Mouse (Mus musculus) intestine, embryonic 16.5 days (tissue): ENCODE measurements around the gene Tmem232. TPM values are rescaled to one million over a fixed set of nuclear protein-coding genes. Genes with fewer than 3 reads are reported as not detected.
"Not testable (repeated sequence)": the region's sequence is repeated elsewhere in the genome, so short reads cannot be mapped to it uniquely, and the experiment has no call there.

Experiments
- ATAC-seq: fragments of 200-750 bp; cut with Nextera tagmentation; 2 replicates; pipeline ENCODE4 v1.8.0; 2017; ENCODE audit warnings: moderate TSS enrichment, moderate library complexity
- H3K27ac ChIP-seq: fragments of 300-500 bp; sonication (generic); 2 replicates; pipeline ENCODE4 v1.5.1; 2014; ENCODE audit warnings: mild to moderate bottlenecking, low read length
- H3K27me3 ChIP-seq: fragments of 300-500 bp; sonication (generic); replicated peaks from 2 replicates; pipeline ENCODE4 v1.6.1; 2014; ENCODE audit warnings: low read length, control low read depth, mixed read lengths; ENCODE audit not compliant: control insufficient read depth, insufficient read depth
- H3K36me3 ChIP-seq: fragments of 300-500 bp; sonication (generic); 2 replicates; pipeline ENCODE4 v1.6.1; 2014; ENCODE audit warnings: low read length, control low read depth; ENCODE audit not compliant: control insufficient read depth, insufficient read depth
- H3K4me1 ChIP-seq: fragments of 300-500 bp; sonication (generic); 2 replicates; pipeline ENCODE4 v1.6.1; 2014; ENCODE audit warnings: low read length, control low read depth, mixed read lengths; ENCODE audit not compliant: control insufficient read depth, insufficient read depth
- H3K4me2 ChIP-seq: fragments of 300-500 bp; sonication (generic); 2 replicates; pipeline ENCODE4 v1.6.1; 2014; ENCODE audit warnings: low read depth, low read length, control low read depth
- H3K4me3 ChIP-seq: fragments of 300-500 bp; sonication (generic); 2 replicates; pipeline ENCODE4 v1.5.1; 2014; ENCODE audit warnings: mild to moderate bottlenecking, low read length
- H3K9ac ChIP-seq: fragments of 300-500 bp; sonication (generic); 2 replicates; pipeline ENCODE4 v1.6.1; 2014; ENCODE audit warnings: low read depth, low read length
- H3K9me3 ChIP-seq: fragments of 300-500 bp; sonication (generic); 2 replicates; pipeline ENCODE4 v1.6.1; 2016; ENCODE audit warnings: low read length, control low read depth; ENCODE audit not compliant: control insufficient read depth
- WGBS: fragments of 180-500 bp; shearing (Covaris S2); extraction: QIAGEN DNeasy Blood & Tissue Kit; methylation state at CpG from one replicate; pipeline ENCODE4 v1.1.7; 2014; 5-methylcytosine and 5-hydroxymethylcytosine counted together
- polyA plus RNA-seq: library from polyadenylated mRNA; unstranded; fragments of >200 nt; fragmentation: Nextera tagmentation; extraction: Ambion mirVana; gene quantifications from 2 replicates; pipeline ENCODE4 v1.2.1, GENCODE M21; 2015

Tmem232 gene
- polyA plus RNA-seq, 1 experiment from 2014 or later = not detected

DNA sequence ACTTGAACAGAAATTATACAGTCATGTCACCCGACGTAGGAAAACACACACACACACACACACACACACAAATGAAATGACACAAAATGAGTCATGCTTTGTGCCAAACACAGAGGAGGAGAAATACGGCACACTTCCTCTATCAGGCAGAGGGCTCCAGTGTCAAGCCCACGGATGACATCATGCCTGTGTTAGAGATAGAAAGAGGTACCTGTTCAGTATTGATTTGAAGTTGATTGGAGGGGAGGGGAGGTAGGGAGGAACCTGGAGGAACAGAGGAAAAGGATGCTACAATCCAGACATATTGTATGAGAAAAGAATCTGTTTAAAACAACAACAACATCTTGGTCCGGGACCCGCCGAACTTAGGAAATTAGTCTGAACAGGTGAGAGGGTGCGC is 209.8 kb downstream of the Tmem232 start:
- WGBS = 89% methylated on average over 8 of the region's 8 CpGs
- no peak overlapping the region for H3K9ac ChIP-seq
- no peak overlapping the region for H3K27ac ChIP-seq
- no peaks in the 10 kb centered on the region for H3K9me3 ChIP-seq
- ATAC-seq = no peak
- no peak overlapping the region for H3K4me2 ChIP-seq
- H3K36me3 ChIP-seq = no peaks in the 10 kb centered on the region
- no peaks in the 10 kb centered on the region for H3K4me1 ChIP-seq
- H3K4me3 ChIP-seq = no peak overlapping the region
- H3K27me3 ChIP-seq = no peaks in the 10 kb centered on the region

DNA sequence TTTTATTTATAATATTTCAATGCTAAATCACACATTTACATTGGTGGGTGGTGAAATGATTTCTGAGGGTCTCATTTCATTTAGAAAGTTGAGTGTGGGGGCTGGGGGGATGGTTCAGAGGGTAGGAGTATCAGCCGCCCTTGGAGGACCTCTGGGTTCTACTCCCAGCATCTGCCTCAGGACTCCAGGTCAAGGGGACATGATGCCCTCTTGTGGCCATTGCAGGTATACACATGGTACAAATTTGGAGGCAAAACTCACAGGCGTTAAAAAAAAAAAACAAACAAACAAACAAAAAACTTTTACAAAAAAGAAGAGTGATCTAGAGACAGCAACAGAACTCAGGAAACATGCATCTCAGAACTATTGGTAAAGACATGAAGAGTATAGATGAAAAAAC is 215.3 kb downstream of the Tmem232 start:
- ATAC-seq = no peak
- no peak overlapping the region for H3K4me2 ChIP-seq
- H3K9ac ChIP-seq = no peak overlapping the region
- no peak overlapping the region for H3K4me3 ChIP-seq
- no peaks in the 10 kb centered on the region for H3K4me1 ChIP-seq
- H3K27ac ChIP-seq = no peak overlapping the region
- H3K27me3 ChIP-seq = no peaks in the 10 kb centered on the region
- H3K9me3 ChIP-seq = no peaks in the 10 kb centered on the region
- 28% methylated on average over 2 of the region's 2 CpGs for WGBS
- no peaks in the 10 kb centered on the region for H3K36me3 ChIP-seq

DNA sequence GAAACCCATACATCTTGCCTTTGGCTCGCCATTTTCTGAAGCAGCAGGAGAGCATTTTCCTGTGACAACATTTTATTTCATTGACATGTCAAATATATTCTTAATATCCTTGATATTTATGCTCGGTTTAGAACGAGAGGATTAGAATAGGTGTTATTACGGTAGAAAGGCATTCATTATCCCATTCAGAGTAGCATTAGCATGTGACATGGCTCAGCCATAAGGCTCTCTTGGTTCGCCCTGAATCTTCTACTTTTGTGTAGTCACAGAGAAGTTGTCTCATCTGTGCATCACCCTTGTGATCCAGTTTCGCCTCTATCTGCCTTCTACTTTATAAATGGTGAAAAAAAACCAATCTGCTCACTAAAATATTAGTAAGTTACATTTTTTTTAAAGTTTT is 220.0 kb downstream of the Tmem232 start:
- H3K4me1 ChIP-seq = no peaks in the 10 kb centered on the region
- H3K4me2 ChIP-seq = no peak overlapping the region
- no peaks in the 10 kb centered on the region for H3K9me3 ChIP-seq
- WGBS = 82% methylated on average over 6 of the region's 6 CpGs
- no peak overlapping the region for H3K4me3 ChIP-seq
- no peaks in the 10 kb centered on the region for H3K27me3 ChIP-seq
- no peak overlapping the region for H3K27ac ChIP-seq
- H3K36me3 ChIP-seq = no peaks in the 10 kb centered on the region
- no peak for ATAC-seq
- H3K9ac ChIP-seq = no peak overlapping the region

DNA sequence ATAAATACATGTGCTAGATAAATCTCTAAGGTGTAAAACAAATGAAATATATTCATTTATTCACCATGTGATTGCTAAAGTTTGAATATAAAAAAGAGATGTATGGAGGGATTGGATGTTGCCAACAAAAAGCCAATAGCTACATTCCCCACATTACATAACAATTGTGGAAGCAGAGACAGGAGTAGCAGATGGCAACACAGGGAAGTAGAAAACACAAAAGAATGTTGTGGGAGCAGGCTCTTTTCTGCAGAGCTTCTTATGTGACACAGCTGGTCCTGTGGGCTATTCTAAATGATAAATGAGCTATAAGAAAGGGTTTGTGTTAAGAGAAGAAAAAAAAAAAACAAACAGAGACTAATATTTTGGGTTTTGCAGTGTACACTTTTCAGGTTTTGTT is 240.6 kb downstream of the Tmem232 start:
- Histone ChIP-seq H3K27me3 (no peaks in the 10 kb centered on the region), H3K27ac (no peak overlapping the region), H3K4me2 (no peak overlapping the region), H3K4me3 (no peak overlapping the region), H3K9me3 (no peaks in the 10 kb centered on the region), H3K4me1 (no peaks in the 10 kb centered on the region), H3K36me3 (no peaks in the 10 kb centered on the region), H3K9ac (no peak overlapping the region)
- ATAC-seq = no peak

DNA sequence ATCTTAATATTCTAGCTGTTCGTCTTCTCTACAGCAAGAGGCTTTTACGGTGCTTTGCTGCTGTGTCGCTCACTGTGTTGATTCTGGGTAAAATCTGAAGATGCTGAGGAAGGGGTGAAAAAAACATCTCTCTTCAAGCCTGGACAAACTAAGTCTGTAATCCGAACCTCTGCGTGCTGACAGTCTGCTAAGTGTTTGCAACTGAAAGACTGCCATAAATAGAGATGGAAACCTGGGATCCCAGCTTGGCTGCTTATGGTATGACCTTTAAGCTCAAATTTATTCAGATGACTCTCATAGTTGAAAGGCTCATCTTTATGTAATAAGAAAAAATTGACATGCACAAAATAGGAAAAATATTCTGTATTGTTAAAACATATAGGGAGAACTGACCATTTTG is 242.8 kb downstream of the Tmem232 start:
- no peaks in the 10 kb centered on the region for H3K27me3 ChIP-seq
- H3K4me1 ChIP-seq = no peaks in the 10 kb centered on the region
- no peak overlapping the region for H3K9ac ChIP-seq
- no peak overlapping the region for H3K4me3 ChIP-seq
- WGBS = 67% methylated on average over 5 of the region's 5 CpGs
- no peaks in the 10 kb centered on the region for H3K36me3 ChIP-seq
- H3K4me2 ChIP-seq = no peak overlapping the region
- H3K9me3 ChIP-seq = no peaks in the 10 kb centered on the region
- no peak overlapping the region for H3K27ac ChIP-seq
- ATAC-seq = no peak

DNA sequence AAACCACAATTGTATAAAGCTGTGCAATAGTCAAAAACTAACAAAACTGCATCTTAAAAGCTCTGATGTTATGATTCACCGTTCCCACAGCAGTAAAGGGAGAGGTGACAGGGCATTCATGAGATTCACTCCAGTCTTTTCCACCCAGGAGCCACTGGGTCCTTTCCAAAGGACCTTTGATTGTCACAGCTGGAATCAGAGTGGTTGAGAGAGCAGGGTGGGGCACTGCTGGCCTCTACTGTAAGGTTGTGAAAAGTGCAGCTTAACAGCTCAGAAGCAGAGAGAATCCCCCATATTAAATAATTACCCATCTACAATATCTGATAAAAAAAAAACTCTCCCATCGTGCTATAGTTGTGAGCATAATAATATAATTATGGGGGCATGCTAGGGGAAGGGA is 288.4 kb downstream of the Tmem232 start:
- Histone ChIP-seq H3K4me1 (no peaks in the 10 kb centered on the region), H3K27ac (no peak overlapping the region), H3K9ac (no peak overlapping the region), H3K4me3 (no peak overlapping the region), H3K27me3 (no peaks in the 10 kb centered on the region), H3K36me3 (no peaks in the 10 kb centered on the region), H3K4me2 (no peak overlapping the region), H3K9me3 (no peaks in the 10 kb centered on the region)
- no peak for ATAC-seq
- WGBS = 63% methylated on average over 2 of the region's 2 CpGs

DNA sequence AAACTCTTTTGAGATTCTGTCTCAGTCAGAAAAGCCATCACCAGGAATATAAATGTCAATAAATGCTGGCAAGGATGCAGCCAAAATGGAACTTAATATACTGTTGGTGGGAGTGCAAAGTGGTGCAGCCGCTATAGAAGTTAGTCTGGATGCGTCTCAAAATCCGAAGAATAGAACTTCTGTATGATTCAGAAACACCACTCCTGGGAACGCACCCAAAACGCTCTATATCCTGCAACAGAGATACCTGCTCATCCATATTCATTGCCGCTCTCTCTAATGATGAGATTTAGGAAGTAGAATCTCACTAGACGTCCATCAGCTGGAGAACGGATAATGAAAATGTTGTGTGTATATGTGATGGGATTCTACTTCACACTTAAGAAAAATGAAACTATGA is 290.3 kb downstream of the Tmem232 start:
- H3K27ac ChIP-seq = no peak overlapping the region
- 90% methylated on average over 8 of the region's 8 CpGs for WGBS
- ATAC-seq = no peak

DNA sequence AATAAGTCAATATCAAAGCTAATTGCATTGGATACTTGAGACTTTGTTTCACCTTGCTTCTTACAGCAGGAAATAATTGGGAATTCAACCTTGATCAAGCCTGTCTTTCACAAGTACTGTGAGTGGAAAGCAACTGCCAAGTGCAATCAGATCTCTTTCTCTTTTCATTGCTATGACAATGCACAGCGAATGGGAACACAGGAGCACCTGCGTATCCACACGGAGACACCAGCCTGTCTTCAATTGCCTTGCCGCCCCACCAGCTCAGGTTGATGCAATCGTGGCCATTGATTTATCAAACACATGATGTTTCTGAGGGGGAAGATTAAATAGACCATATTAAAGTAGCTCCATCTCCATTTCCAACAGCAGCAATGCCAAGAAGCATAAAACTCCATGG is 296.9 kb downstream of the Tmem232 start:
- no peaks in the 10 kb centered on the region for H3K4me1 ChIP-seq
- WGBS = 89% methylated on average over 5 of the region's 5 CpGs
- H3K4me2 ChIP-seq = no peak overlapping the region
- H3K9ac ChIP-seq = no peak overlapping the region
- H3K27me3 ChIP-seq = no peaks in the 10 kb centered on the region
- H3K36me3 ChIP-seq = no peaks in the 10 kb centered on the region
- no peak overlapping the region for H3K4me3 ChIP-seq
- ATAC-seq = no peak
- H3K27ac ChIP-seq = no peak overlapping the region
- H3K9me3 ChIP-seq = no peaks in the 10 kb centered on the region

More for the DNA sequence above, 290.3 kb downstream of the Tmem232 start:
- Histone ChIP-seq H3K4me1 (no peaks in the 10 kb centered on the region), H3K4me3 (no peak overlapping the region), H3K4me2 (no peak overlapping the region), H3K36me3 (no peaks in the 10 kb centered on the region), H3K27me3 (no peaks in the 10 kb centered on the region), H3K9ac (no peak overlapping the region), H3K9me3 (no peaks in the 10 kb centered on the region)

DNA sequence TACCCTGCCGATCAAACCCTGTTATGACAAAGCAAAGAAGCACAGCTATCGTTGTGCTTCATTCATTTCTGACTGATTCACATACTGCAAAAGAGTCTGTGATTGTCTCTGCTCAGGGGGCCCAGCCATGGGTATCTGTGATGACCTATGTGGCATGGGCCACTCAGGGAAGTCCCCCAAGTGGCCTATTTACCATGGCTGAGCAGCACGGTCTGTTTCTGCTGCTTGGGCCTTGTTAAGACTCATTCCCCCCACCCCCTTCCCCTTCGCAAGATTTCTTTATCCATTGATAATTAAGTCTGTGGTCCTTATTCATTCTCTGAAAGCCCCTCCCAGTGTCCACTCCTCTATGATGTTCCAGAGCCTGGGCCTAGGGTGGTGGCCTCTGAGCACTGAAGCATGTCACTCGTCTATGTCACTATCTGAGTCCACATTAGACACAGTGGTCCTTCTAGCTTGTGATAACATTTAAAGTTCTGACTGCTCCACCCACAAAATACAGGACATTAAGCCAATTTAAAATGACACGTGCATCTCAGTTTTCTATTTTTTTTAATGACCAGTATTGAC is 315.1 kb downstream of the Tmem232 start:
- no peaks in the 10 kb centered on the region for H3K4me1 ChIP-seq
- no peak overlapping the region for H3K27ac ChIP-seq
- H3K4me3 ChIP-seq = no peak overlapping the region
- WGBS = 74% methylated on average over 6 of the region's 6 CpGs
- no peaks in the 10 kb centered on the region for H3K27me3 ChIP-seq
- H3K9ac ChIP-seq = no peak overlapping the region
- H3K36me3 ChIP-seq = no peaks in the 10 kb centered on the region
- H3K4me2 ChIP-seq = no peak overlapping the region
- no peaks in the 10 kb centered on the region for H3K9me3 ChIP-seq
- no peak for ATAC-seq

DNA sequence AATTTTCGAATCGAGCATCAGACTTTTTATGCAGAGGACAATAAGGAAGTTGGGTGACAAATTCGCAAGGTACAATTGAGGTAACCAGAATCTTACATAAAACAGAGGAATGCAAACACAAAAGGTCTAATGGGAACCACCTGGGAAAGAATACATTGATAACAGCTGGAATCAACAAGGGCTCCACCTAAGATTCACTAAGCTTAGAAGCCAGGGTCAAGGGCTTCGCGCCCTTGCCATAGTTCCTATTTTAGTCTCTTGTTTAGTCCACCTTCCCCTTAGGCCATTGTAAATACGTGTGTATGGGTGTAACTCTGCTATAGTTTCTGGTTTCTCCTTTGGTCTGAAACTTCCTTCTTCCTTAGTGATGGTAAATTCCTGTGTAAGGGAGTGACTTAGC is 318.9 kb downstream of the Tmem232 start:
- H3K4me3 ChIP-seq, ATAC-seq, H3K4me1 ChIP-seq, H3K36me3 ChIP-seq, H3K27ac ChIP-seq, H3K9ac ChIP-seq, H3K4me2 ChIP-seq, H3K9me3 ChIP-seq, H3K27me3 ChIP-seq: not testable (repeated sequence)
- WGBS = 90% methylated on average over 6 of the region's 6 CpGs
